Mouse (Mus musculus) heart, postnatal 0 days (tissue): ENCODE measurements around the gene Gprin2. TPM values are rescaled to one million over a fixed set of nuclear protein-coding genes. Genes with fewer than 3 reads are reported as not detected.

Source experiments
- ATAC-seq: fragments of 200-750 bp; cut with Nextera tagmentation; 2 replicates; pipeline ENCODE4 v1.8.0; 2017; ENCODE audit warnings: low read depth, moderate number of reproducible peaks, moderate library complexity; ENCODE audit not compliant: insufficient read depth
- DNase-seq: peaks from one replicate; pipeline ENCODE4 v3.0.0-alpha.2; 2016; ENCODE audit warnings: low spot score
- H3K27ac ChIP-seq: fragments of 300-500 bp; sonication (generic); 2 replicates; pipeline ENCODE4 v1.5.1; 2014; ENCODE audit warnings: low read depth, mild to moderate bottlenecking
- H3K27me3 ChIP-seq: fragments of 300-500 bp; sonication (generic); 2 replicates; pipeline ENCODE4 v1.6.1; 2014; ENCODE audit warnings: low read length, mixed read lengths; ENCODE audit not compliant: control insufficient read depth, insufficient read depth
- H3K36me3 ChIP-seq: fragments of 300-500 bp; sonication (generic); replicated peaks from 2 replicates; pipeline ENCODE4 v1.6.1; 2014; ENCODE audit warnings: low read length, mixed read lengths; ENCODE audit not compliant: control insufficient read depth, insufficient read depth
- H3K4me1 ChIP-seq: fragments of 300-500 bp; sonication (generic); 2 replicates; pipeline ENCODE4 v1.6.1; 2014; ENCODE audit warnings: antibody characterized with exemption; ENCODE audit not compliant: control insufficient read depth, insufficient read depth
- H3K4me2 ChIP-seq: fragments of 300-500 bp; sonication (generic); 2 replicates; pipeline ENCODE4 v1.6.1; 2014; ENCODE audit warnings: low read depth, mild to moderate bottlenecking, low read length, moderate library complexity
- H3K4me3 ChIP-seq: fragments of 300-500 bp; sonication (generic); 2 replicates; pipeline ENCODE4 v1.5.1; 2014; ENCODE audit warnings: low read depth, low read length
- H3K9ac ChIP-seq: fragments of 300-500 bp; sonication (generic); replicated peaks from 2 replicates; pipeline ENCODE4 v1.6.1; 2014; ENCODE audit warnings: low read depth, low read length, mixed read lengths
- H3K9me3 ChIP-seq: fragments of 300-500 bp; sonication (generic); replicated peaks from 2 replicates; pipeline ENCODE4 v1.6.1; 2016; ENCODE audit warnings: low read length; ENCODE audit not compliant: control insufficient read depth
- CTCF ChIP-seq: IDR thresholded peaks from 2 replicates; pipeline ENCODE4 v1.5.1; 2016; ENCODE audit warnings: antibody characterized with exemption, control low read depth, low read depth
- EP300 ChIP-seq: IDR thresholded peaks from 2 replicates; pipeline ENCODE4 v1.6.1; 2016; ENCODE audit warnings: antibody characterized with exemption, low read depth
- WGBS: fragments of 180-500 bp; shearing (Covaris S2); extraction: QIAGEN DNeasy Blood & Tissue Kit; methylation state at CpG from one replicate; pipeline ENCODE4 v1.1.7; 2014; 5-methylcytosine and 5-hydroxymethylcytosine counted together
- polyA plus RNA-seq: library from polyadenylated mRNA; unstranded; fragments of >200 nt; fragmentation: Nextera tagmentation; extraction: Ambion mirVana; gene quantifications from 2 replicates; pipeline ENCODE4 v1.2.1, GENCODE M21; 2015
- total RNA-seq: library from RNA; depleted of rRNA; stranded (reverse); fragments of >200 nt; gene quantifications from 2 replicates; pipeline ENCODE4 v1.2.3, GENCODE M21; 2014; ENCODE audit warnings: low replicate concordance; rRNA removed

The Gprin2 gene
- total RNA-seq (0.31 and 0.53 TPM in 2 replicates), polyA plus RNA-seq (0.11 and 0.18 TPM in 2 replicates)

DNA sequence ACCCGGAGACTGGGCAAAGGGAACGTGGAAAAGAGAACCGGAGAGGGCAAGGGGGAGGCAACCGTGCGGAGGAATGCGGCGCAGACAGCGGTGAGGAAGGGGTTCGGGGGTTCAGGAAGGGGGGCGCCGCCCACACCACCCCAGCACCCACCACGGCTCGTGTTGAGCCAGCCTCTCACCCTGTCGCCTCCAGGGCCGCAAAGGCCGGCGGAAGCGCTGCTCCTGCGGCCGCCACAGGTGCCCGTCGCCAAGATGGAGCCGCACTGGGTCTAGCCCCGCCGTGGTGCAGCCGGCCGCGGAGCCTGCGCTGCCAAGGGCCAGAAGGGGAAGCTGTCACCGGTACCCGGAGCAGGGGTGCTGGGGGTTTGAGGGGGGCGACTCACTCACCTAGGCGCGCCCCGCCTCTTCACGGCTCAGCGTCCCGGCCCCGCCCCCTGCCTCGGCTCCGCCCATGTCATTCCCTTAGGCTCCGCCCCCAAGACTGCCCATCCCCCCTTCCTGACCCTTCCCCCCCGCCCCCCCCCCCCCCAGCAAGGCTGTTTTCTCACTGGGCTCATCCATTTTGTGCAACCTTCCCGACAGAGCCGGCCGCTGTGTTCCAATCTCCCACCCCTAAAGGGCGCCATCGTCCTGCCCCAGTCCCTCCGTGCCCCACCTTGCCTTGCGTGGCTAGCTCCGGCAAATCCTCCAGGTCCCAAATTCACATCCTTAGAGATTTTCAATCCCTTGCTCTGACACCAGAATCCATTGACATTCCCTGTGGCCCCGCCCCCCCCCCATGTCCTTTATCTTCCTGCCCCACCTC, at the start of gene Gprin2:
TSS of gene Gprin2 (minus strand) at position 423 of the 805 bp plus-strand sequence.
- 6% methylated on average over 27 of the region's 52 CpGs for WGBS
- Histone ChIP-seq H3K9me3 (no peaks in the 10 kb centered on the region), H3K4me1 (no peaks in the 10 kb centered on the region), H3K4me3 (peak within 1 kb of the TSS; percentile 62), H3K9ac (peak within 1 kb of the TSS; percentile 42; the same call in 1 of the 2 replicates), H3K36me3 (no peaks in the 10 kb centered on the region), H3K27me3 (peaks cover 24% of the 10 kb centered on the region; the same call in 1 of the 2 replicates), H3K4me2 (peak within 1 kb of the TSS; percentile 95), H3K27ac (no peak within 1 kb of the TSS)
- TF ChIP-seq CTCF (no peak), EP300 (no peak)
- ATAC-seq, result peak; percentile 59
- peak; percentile 17 for DNase-seq

DNA sequence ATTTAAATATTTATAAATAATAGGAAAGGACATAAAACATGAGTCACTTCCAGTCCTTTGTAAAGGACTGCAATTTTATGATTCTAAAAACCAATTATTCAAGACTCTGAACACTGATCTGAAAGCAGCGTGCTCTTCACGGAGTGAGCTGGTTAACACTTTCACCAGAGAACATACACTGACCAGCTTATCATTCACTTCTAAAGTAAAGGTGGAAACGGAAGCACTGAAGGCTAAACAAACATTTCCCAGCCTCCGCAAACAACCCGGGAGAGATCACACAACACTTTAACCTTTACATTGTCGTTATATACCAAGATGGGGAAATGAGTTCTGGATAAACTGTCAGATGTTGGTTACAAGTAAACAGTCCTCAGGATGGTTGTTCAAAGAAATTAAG, 39.2 kb upstream of the Gprin2 start:
- 62% methylated on average over 6 of the region's 6 CpGs for WGBS
- Histone ChIP-seq H3K9me3 (0 out of 2 replicates have a peak, but pooled peaks cover 3% of the 10 kb centered on the region), H3K27me3 (no peaks in the 10 kb centered on the region), H3K9ac (no peak overlapping the region), H3K27ac (no peak overlapping the region), H3K4me1 (no peaks in the 10 kb centered on the region), H3K4me2 (no peak overlapping the region), H3K4me3 (no peak overlapping the region), H3K36me3 (0 out of 2 replicates have a peak, but pooled peaks cover 7% of the 10 kb centered on the region)
- TF ChIP-seq EP300 (no peak), CTCF (no peak)
- no peak for ATAC-seq
- no peak for DNase-seq

DNA sequence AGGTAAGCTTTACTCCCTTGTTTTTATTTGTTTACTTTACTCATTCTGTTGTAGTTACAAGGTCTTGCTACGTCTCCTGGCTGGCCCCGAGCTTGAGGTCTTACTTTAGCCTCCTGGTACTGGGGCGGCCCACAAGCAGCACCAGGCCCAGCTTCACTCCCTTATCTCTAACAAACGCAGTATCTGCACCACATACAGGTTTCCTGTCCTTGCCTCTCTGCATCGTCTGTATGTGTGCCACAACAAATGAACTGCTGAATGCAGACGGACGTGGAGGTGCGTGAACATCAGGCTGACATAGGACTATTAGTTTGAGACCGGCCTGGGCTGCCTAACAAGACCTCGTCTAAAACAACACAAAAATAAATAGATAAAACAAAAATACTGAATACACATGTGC, 38.8 kb upstream of the Gprin2 start:
- no peak overlapping the region for H3K9ac ChIP-seq
- H3K36me3 ChIP-seq, result 0 out of 2 replicates have a peak, but pooled peaks cover 7% of the 10 kb centered on the region
- no peak overlapping the region for H3K4me2 ChIP-seq
- H3K4me3 ChIP-seq, result no peak overlapping the region
- TF ChIP-seq EP300, result no peak
- H3K27ac ChIP-seq, result no peak overlapping the region
- ATAC-seq, result no peak
- 59% methylated on average over 10 of the region's 10 CpGs for WGBS
- H3K9me3 ChIP-seq, result 0 out of 2 replicates have a peak, but pooled peaks cover 3% of the 10 kb centered on the region
- no peak for DNase-seq
- H3K4me1 ChIP-seq, result no peaks in the 10 kb centered on the region
- no peaks in the 10 kb centered on the region for H3K27me3 ChIP-seq

DNA sequence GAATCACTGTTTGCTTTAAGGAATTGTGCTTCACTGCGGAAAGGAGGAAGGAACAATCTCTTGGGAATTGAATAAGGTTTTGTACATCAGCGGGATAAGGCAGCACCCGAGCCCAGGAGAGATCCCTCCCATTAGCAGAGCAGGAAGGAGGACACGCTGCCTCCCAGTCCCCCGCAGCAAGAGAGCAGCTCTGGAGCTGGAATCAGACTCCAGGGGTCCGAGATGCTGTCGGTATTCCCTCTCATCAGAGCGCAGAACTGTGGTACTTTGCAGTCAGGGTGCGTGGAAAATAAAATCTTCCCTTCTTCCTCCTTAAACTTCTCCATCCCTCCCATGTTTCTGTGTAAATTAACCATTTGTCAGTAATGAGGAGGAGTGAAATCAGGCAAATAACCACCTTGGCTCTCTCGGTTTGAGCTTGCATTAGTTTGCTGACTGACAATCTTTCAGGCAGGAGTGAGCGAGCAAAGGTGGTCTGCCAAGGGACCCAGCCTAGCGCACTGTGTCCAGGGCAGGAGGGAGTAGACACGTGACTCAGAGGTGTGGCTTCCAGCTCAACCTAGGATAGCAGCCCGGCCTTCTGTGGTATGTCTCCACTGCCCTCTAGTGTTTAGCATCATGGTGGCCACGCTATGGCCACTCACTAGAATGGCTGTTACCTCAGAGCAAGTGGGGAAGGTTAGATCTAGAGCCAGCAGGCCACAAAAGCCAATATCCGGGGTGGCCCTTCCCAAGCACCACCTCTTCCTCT, 33.4 kb upstream of the Gprin2 start:
- Histone ChIP-seq H3K4me2 (peak overlapping the region; percentile 73), H3K9ac (peak overlapping the region; percentile 32), H3K4me1 (no peaks in the 10 kb centered on the region; the same call in 1 of the 2 replicates), H3K27ac (no peak overlapping the region), H3K27me3 (no peaks in the 10 kb centered on the region), H3K36me3 (0 out of 2 replicates have a peak, but pooled peaks cover 4% of the 10 kb centered on the region), H3K4me3 (peak overlapping the region; percentile 40), H3K9me3 (no peaks in the 10 kb centered on the region)
- DNase-seq, result peak; percentile 89
- TF ChIP-seq CTCF (peak; percentile 95), EP300 (no peak)
- WGBS, result 5% methylated on average over 16 of the region's 16 CpGs
- ATAC-seq, result peak; percentile 99

DNA sequence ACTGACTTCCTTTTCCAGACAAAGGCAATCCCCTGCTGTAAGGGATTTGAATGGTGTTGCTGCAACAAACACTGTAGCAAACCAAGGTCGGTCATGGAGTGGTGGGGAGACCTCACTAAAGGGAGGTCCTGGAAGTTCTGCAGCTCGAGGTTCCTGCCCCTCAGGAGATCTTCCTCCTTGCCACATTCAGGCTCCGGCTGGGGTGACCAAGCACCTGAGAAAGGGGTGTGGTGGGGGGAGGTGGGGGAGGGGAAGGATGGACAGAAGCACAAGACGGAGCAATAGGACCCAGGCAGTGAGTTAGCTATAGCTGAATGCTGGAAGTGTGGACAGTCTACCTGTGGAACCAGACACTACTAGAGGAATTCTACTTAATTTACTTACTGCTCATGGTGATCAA, 32.4 kb upstream of the Gprin2 start:
- Histone ChIP-seq H3K9ac (no peak overlapping the region), H3K4me2 (no peak overlapping the region), H3K4me3 (no peak overlapping the region), H3K27ac (no peak overlapping the region), H3K4me1 (peaks cover 3% of the 10 kb centered on the region), H3K27me3 (no peaks in the 10 kb centered on the region), H3K9me3 (no peaks in the 10 kb centered on the region), H3K36me3 (0 out of 2 replicates have a peak, but pooled peaks cover 3% of the 10 kb centered on the region)
- TF ChIP-seq CTCF (no peak), EP300 (no peak)
- 72% methylated on average over 4 of the region's 4 CpGs for WGBS
- no peak for DNase-seq
- ATAC-seq, result no peak
